Mouse (Mus musculus) skeletal muscle tissue, adult 2 months (tissue): ENCODE results near the gene Kif14.
"Not testable (repeated sequence)": the region's sequence is repeated elsewhere in the genome, so short reads cannot be mapped to it uniquely, and the experiment has no call there.

ENCODE experiments used
- DNase-seq: peaks from one replicate; pipeline ENCODE4 v3.0.0-alpha.2; 2012; ENCODE audit warnings: low read depth, low spot score

Gene Kif14

GRCm38 (mm10) chr1:136555892-136556291, 89.7 kb downstream of the Kif14 start:
- no peak for DNase-seq

- DNase-seq = not testable (repeated sequence)
These were observed 90.5 kb downstream of the Kif14 start for GRCm38 (mm10) chr1:136556643-136557042.

GRCm38 (mm10) chr1:136557436-136557835, 91.3 kb downstream of the Kif14 start:
- no peak for DNase-seq

- DNase-seq = no peak
These were observed 92.6 kb downstream of the Kif14 start for GRCm38 (mm10) chr1:136558762-136559161.

- no peak for DNase-seq
These were observed 93.1 kb downstream of the Kif14 start for GRCm38 (mm10) chr1:136559284-136559683.

GRCm38 (mm10) chr1:136559774-136560173, 93.6 kb downstream of the Kif14 start:
- DNase-seq = no peak

GRCm38 (mm10) chr1:136561823-136562222, 95.7 kb downstream of the Kif14 start:
- no peak for DNase-seq

- DNase-seq = no peak
These were observed 97.0 kb downstream of the Kif14 start for GRCm38 (mm10) chr1:136563149-136563548.

- no peak for DNase-seq
These were observed 98.8 kb downstream of the Kif14 start for GRCm38 (mm10) chr1:136564963-136565362.

- DNase-seq = no peak
These were observed 100.2 kb downstream of the Kif14 start for GRCm38 (mm10) chr1:136566386-136566785.

- DNase-seq = no peak
These were observed 101.5 kb downstream of the Kif14 start for GRCm38 (mm10) chr1:136567641-136568040.

- DNase-seq = no peak
These were observed 102.6 kb downstream of the Kif14 start for GRCm38 (mm10) chr1:136568738-136569194.

- DNase-seq = no peak
These were observed 103.1 kb downstream of the Kif14 start for GRCm38 (mm10) chr1:136569206-136569605.

GRCm38 (mm10) chr1:136569626-136570297, 103.6 kb downstream of the Kif14 start:
- DNase-seq = no peak

- no peak for DNase-seq
These were observed 104.1 kb downstream of the Kif14 start for GRCm38 (mm10) chr1:136570298-136570653.

GRCm38 (mm10) chr1:136570976-136571375, 104.8 kb downstream of the Kif14 start:
- DNase-seq = no peak

- DNase-seq = no peak
These were observed 105.4 kb downstream of the Kif14 start for GRCm38 (mm10) chr1:136571530-136571929.

GRCm38 (mm10) chr1:136577890-136578663, 111.9 kb downstream of the Kif14 start:
- no peak for DNase-seq

GRCm38 (mm10) chr1:136579360-136579759, 113.2 kb downstream of the Kif14 start:
- no peak for DNase-seq

- no peak for DNase-seq
These were observed 114.1 kb downstream of the Kif14 start for GRCm38 (mm10) chr1:136580266-136580665.
